Mouse (Mus musculus) embryonic facial prominence, embryonic 11.5 days (tissue): ENCODE results near the gene Tpx2. TPM values are rescaled to one million over a fixed set of nuclear protein-coding genes. Genes with fewer than 3 reads are reported as not detected.

Experiments
- ATAC-seq: fragments of 200-750 bp; cut with Nextera tagmentation; replicated peaks from 2 replicates; pipeline ENCODE4 v1.8.0; 2017; ENCODE audit warnings: low read depth; ENCODE audit not compliant: insufficient number of reproducible peaks, low FRiP score, low TSS enrichment
- DNase-seq: peaks from one replicate; pipeline ENCODE4 v3.0.0-alpha.2; 2015; ENCODE audit warnings: low spot score
- H3K27ac ChIP-seq: fragments of 300-500 bp; sonication (generic); replicated peaks from 2 replicates; pipeline ENCODE4 v1.5.1; 2014; ENCODE audit warnings: mild to moderate bottlenecking, low read depth, low read length, control low read depth
- H3K27me3 ChIP-seq: fragments of 300-500 bp; sonication (generic); 2 replicates; pipeline ENCODE4 v1.6.1; 2014; ENCODE audit warnings: mild to moderate bottlenecking, low read length, moderate library complexity, mixed read lengths; ENCODE audit not compliant: control insufficient read depth, insufficient read depth
- H3K36me3 ChIP-seq: fragments of 300-500 bp; sonication (generic); replicated peaks from 2 replicates; pipeline ENCODE4 v1.6.1; 2014; ENCODE audit warnings: low read depth, mild to moderate bottlenecking, low read length, moderate library complexity, mixed read lengths; ENCODE audit not compliant: control insufficient read depth, insufficient read depth
- H3K4me1 ChIP-seq: fragments of 300-500 bp; sonication (generic); 2 replicates; pipeline ENCODE4 v1.6.1; 2014; ENCODE audit warnings: low read length, mixed read lengths; ENCODE audit not compliant: control insufficient read depth, insufficient read depth
- H3K4me2 ChIP-seq: fragments of 300-500 bp; sonication (generic); 2 replicates; pipeline ENCODE4 v1.6.1; 2014; ENCODE audit warnings: low read depth, mild to moderate bottlenecking, control low read depth, low read length, moderate library complexity
- H3K4me3 ChIP-seq: fragments of 300-500 bp; sonication (generic); 2 replicates; pipeline ENCODE4 v1.5.1; 2014; ENCODE audit warnings: low read depth, low read length, control low read depth
- H3K9ac ChIP-seq: fragments of 300-500 bp; sonication (generic); replicated peaks from 2 replicates; pipeline ENCODE4 v1.6.1; 2014; ENCODE audit warnings: mild to moderate bottlenecking, control low read depth, low read length
- H3K9me3 ChIP-seq: fragments of 300-500 bp; sonication (generic); replicated peaks from 2 replicates; pipeline ENCODE4 v1.6.1; 2016; ENCODE audit warnings: mild to moderate bottlenecking, low read length, inconsistent platforms, mixed read lengths; ENCODE audit not compliant: control insufficient read depth
- WGBS: fragments of 180-500 bp; shearing (Covaris S2); extraction: QIAGEN DNeasy Blood & Tissue Kit; methylation state at CpG from one replicate; pipeline ENCODE4 v1.1.7; 2014; 5-methylcytosine and 5-hydroxymethylcytosine counted together
- polyA plus RNA-seq: library from polyadenylated mRNA; unstranded; fragments of >200 nt; fragmentation: Nextera tagmentation; extraction: Ambion mirVana; gene quantifications from 2 replicates; pipeline ENCODE4 v1.2.1, GENCODE M21; 2014

Tpx2 gene
- polyA plus RNA-seq, 1 experiment from 2014 or later, result 190 TPM

- no peak overlapping the region for H3K4me2 ChIP-seq
- ATAC-seq (no peak), DNase-seq (no peak)
- H3K9ac ChIP-seq, result no peak overlapping the region
- no peaks in the 10 kb centered on the region; the same call in 1 of the 2 replicates for H3K36me3 ChIP-seq
- no peak overlapping the region for H3K4me3 ChIP-seq
- 80% methylated on average over 3 of the region's 3 CpGs for WGBS
- peaks cover 12% of the 10 kb centered on the region for H3K4me1 ChIP-seq
- H3K9me3 ChIP-seq, result no peaks in the 10 kb centered on the region
- H3K27me3 ChIP-seq, result no peaks in the 10 kb centered on the region
- no peak overlapping the region for H3K27ac ChIP-seq
Observed at GRCm38 (mm10) chr2:152824438-152825167, 23.2 kb upstream of the Tpx2 start.

- Histone ChIP-seq H3K27ac (no peak overlapping the region), H3K9me3 (no peaks in the 10 kb centered on the region), H3K9ac (no peak overlapping the region), H3K4me3 (no peak overlapping the region), H3K4me1 (peaks cover 13% of the 10 kb centered on the region), H3K4me2 (no peak overlapping the region), H3K27me3 (no peaks in the 10 kb centered on the region), H3K36me3 (no peaks in the 10 kb centered on the region; the same call in 1 of the 2 replicates)
- DNase-seq (no peak), ATAC-seq (no peak)
- 74% methylated on average over 4 of the region's 4 CpGs for WGBS
Observed at GRCm38 (mm10) chr2:152825168-152825697, 22.5 kb upstream of the Tpx2 start.

- no peak overlapping the region for H3K4me2 ChIP-seq
- no peaks in the 10 kb centered on the region; the same call in 1 of the 2 replicates for H3K36me3 ChIP-seq
- ATAC-seq (no peak), DNase-seq (no peak)
- no peak overlapping the region for H3K27ac ChIP-seq
- 80% methylated on average over 2 of the region's 2 CpGs for WGBS
- H3K4me3 ChIP-seq, result no peak overlapping the region
- H3K27me3 ChIP-seq, result no peaks in the 10 kb centered on the region
- H3K9ac ChIP-seq, result no peak overlapping the region
- H3K9me3 ChIP-seq, result no peaks in the 10 kb centered on the region
- peaks cover 13% of the 10 kb centered on the region for H3K4me1 ChIP-seq
Observed at GRCm38 (mm10) chr2:152825713-152826112, 22.1 kb upstream of the Tpx2 start.

- H3K27ac ChIP-seq, result no peak overlapping the region
- 91% methylated on average over 3 of the region's 3 CpGs for WGBS
- DNase-seq (no peak), ATAC-seq (no peak)
- no peak overlapping the region for H3K4me3 ChIP-seq
- H3K36me3 ChIP-seq, result no peaks in the 10 kb centered on the region; the same call in 1 of the 2 replicates
- peaks cover 8% of the 10 kb centered on the region for H3K4me1 ChIP-seq
- H3K27me3 ChIP-seq, result no peaks in the 10 kb centered on the region
- no peak overlapping the region for H3K4me2 ChIP-seq
- H3K9ac ChIP-seq, result no peak overlapping the region
- no peaks in the 10 kb centered on the region for H3K9me3 ChIP-seq
Observed at GRCm38 (mm10) chr2:152826481-152826880, 21.3 kb upstream of the Tpx2 start.

- no peak for DNase-seq
- Histone ChIP-seq H3K4me2 (peak overlapping the region; percentile 57), H3K4me3 (peak overlapping the region; percentile 72; the same call in 1 of the 2 replicates), H3K36me3 (no peaks in the 10 kb centered on the region; the same call in 1 of the 2 replicates), H3K9me3 (no peaks in the 10 kb centered on the region), H3K27ac (no peak overlapping the region), H3K4me1 (peaks cover 5% of the 10 kb centered on the region), H3K9ac (no peak overlapping the region), H3K27me3 (no peaks in the 10 kb centered on the region)
- no peak for ATAC-seq
- WGBS, result 86% methylated on average over 8 of the region's 8 CpGs
Observed at GRCm38 (mm10) chr2:152827321-152828010, 20.3 kb upstream of the Tpx2 start.

- Histone ChIP-seq H3K27ac (no peak overlapping the region; the same call in 1 of the 2 replicates), H3K36me3 (no peaks in the 10 kb centered on the region; the same call in 1 of the 2 replicates), H3K9ac (peak overlapping the region; percentile 43; the same call in 1 of the 2 replicates), H3K4me1 (peaks cover 5% of the 10 kb centered on the region), H3K9me3 (no peaks in the 10 kb centered on the region), H3K4me3 (peak overlapping the region; percentile 72), H3K27me3 (no peaks in the 10 kb centered on the region), H3K4me2 (peak overlapping the region; percentile 57)
- DNase-seq, result no peak
- no peak for ATAC-seq
- 70% methylated on average over 4 of the region's 4 CpGs for WGBS
Observed at GRCm38 (mm10) chr2:152828011-152828370, 19.8 kb upstream of the Tpx2 start.

- H3K4me3 ChIP-seq, result peak overlapping the region; percentile 72
- ATAC-seq (no peak), DNase-seq (no peak)
- H3K27ac ChIP-seq, result no peak overlapping the region; the same call in 1 of the 2 replicates
- WGBS, result 67% methylated on average over 1 of the region's 1 CpGs
- H3K4me2 ChIP-seq, result peak overlapping the region; percentile 57
- H3K36me3 ChIP-seq, result no peaks in the 10 kb centered on the region; the same call in 1 of the 2 replicates
- no peaks in the 10 kb centered on the region for H3K27me3 ChIP-seq
- H3K9me3 ChIP-seq, result no peaks in the 10 kb centered on the region
- peaks cover 5% of the 10 kb centered on the region for H3K4me1 ChIP-seq
- H3K9ac ChIP-seq, result peak overlapping the region; percentile 43
Observed at GRCm38 (mm10) chr2:152828532-152828931, 19.2 kb upstream of the Tpx2 start.
